Mouse (Mus musculus): ENCODE results near the gene Btbd6. TPM values are rescaled to one million over a fixed set of nuclear protein-coding genes. Genes with fewer than 3 reads are reported as not detected.

The Btbd6 gene
- polyA plus RNA-seq, 1 experiment from 2014 or later, result 22.4 TPM

GRCm38 (mm10) chr12:113000294-113001132 is 24.2 kb downstream of the Btbd6 start, which contains the start of gene Brf1:
TSS of gene Brf1 (minus strand) at chr12:113000704.
- peak; percentile 99 for DNase-seq (ENCODE audit: extremely low spot score, low spot score)
- Histone ChIP-seq H3K27me3 (ENCODE audit: poor library complexity, severe bottlenecking) (no peaks in the 10 kb centered on the region), H3K36me3 (replicated peaks) (peaks cover 26% of the 10 kb centered on the region), H3K4me3 (peak within 1 kb of the TSS; percentile 91), H3K4me1 (peaks cover 37% of the 10 kb centered on the region), H3K27ac (peak within 1 kb of the TSS; percentile 97), H3K9me3 (no peaks in the 10 kb centered on the region)
- WGBS, result under 1% methylated on average over 94 of the region's 96 CpGs

GRCm38 (mm10) chr12:113001133-113001474 is 24.8 kb downstream of the Btbd6 start:
- 7% methylated on average over 5 of the region's 5 CpGs for WGBS
- Histone ChIP-seq H3K4me1 (peaks cover 37% of the 10 kb centered on the region), H3K27me3 (ENCODE audit: poor library complexity, severe bottlenecking) (no peaks in the 10 kb centered on the region), H3K4me3 (peak overlapping the region; percentile 91), H3K27ac (peak overlapping the region; percentile 97), H3K36me3 (replicated peaks) (peaks cover 20% of the 10 kb centered on the region), H3K9me3 (no peaks in the 10 kb centered on the region)
- DNase-seq (ENCODE audit: extremely low spot score, low spot score), result no peak

- no peak for DNase-seq (ENCODE audit: extremely low spot score, low spot score)
- Histone ChIP-seq H3K4me3 (no peak overlapping the region), H3K36me3 (replicated peaks) (0 out of 2 replicates have a peak, but pooled peaks cover 5% of the 10 kb centered on the region), H3K27me3 (ENCODE audit: poor library complexity, severe bottlenecking) (no peaks in the 10 kb centered on the region), H3K27ac (no peak overlapping the region), H3K9me3 (no peaks in the 10 kb centered on the region), H3K4me1 (peaks cover 32% of the 10 kb centered on the region)
- 35% methylated on average over 2 of the region's 2 CpGs for WGBS
Measured at GRCm38 (mm10) chr12:113002667-113003066, 26.4 kb downstream of the Btbd6 start.

- Histone ChIP-seq H3K36me3 (replicated peaks) (no peaks in the 10 kb centered on the region), H3K4me3 (no peak overlapping the region), H3K27me3 (ENCODE audit: poor library complexity, severe bottlenecking) (no peaks in the 10 kb centered on the region), H3K4me1 (peaks cover 21% of the 10 kb centered on the region), H3K27ac (no peak overlapping the region), H3K9me3 (no peaks in the 10 kb centered on the region)
- 82% methylated on average over 8 of the region's 8 CpGs for WGBS
- DNase-seq (ENCODE audit: extremely low spot score, low spot score), result no peak
Measured at GRCm38 (mm10) chr12:113004011-113004410, 27.7 kb downstream of the Btbd6 start.

GRCm38 (mm10) chr12:113004993-113005392 is 28.7 kb downstream of the Btbd6 start:
- peaks cover 13% of the 10 kb centered on the region for H3K4me1 ChIP-seq
- H3K9me3 ChIP-seq, result no peaks in the 10 kb centered on the region
- no peaks in the 10 kb centered on the region for H3K27me3 ChIP-seq (ENCODE audit: poor library complexity, severe bottlenecking)
- no peaks in the 10 kb centered on the region for H3K36me3 ChIP-seq (replicated peaks)
- no peak overlapping the region for H3K4me3 ChIP-seq
- 35% methylated on average over 4 of the region's 4 CpGs for WGBS
- no peak overlapping the region for H3K27ac ChIP-seq
- no peak for DNase-seq (ENCODE audit: extremely low spot score, low spot score)

GRCm38 (mm10) chr12:113011702-113012360 is 35.5 kb downstream of the Btbd6 start:
- Histone ChIP-seq H3K9me3 (no peaks in the 10 kb centered on the region), H3K36me3 (replicated peaks) (no peaks in the 10 kb centered on the region), H3K27ac (no peak overlapping the region), H3K4me1 (peaks cover 41% of the 10 kb centered on the region), H3K4me3 (no peak overlapping the region), H3K27me3 (ENCODE audit: poor library complexity, severe bottlenecking) (no peaks in the 10 kb centered on the region)
- WGBS, result 86% methylated on average over 6 of the region's 6 CpGs
- DNase-seq (ENCODE audit: extremely low spot score, low spot score), result no peak

GRCm38 (mm10) chr12:113012443-113012842 is 36.2 kb downstream of the Btbd6 start:
- Histone ChIP-seq H3K9me3 (no peaks in the 10 kb centered on the region), H3K4me1 (peaks cover 46% of the 10 kb centered on the region), H3K36me3 (replicated peaks) (no peaks in the 10 kb centered on the region), H3K4me3 (no peak overlapping the region), H3K27me3 (ENCODE audit: poor library complexity, severe bottlenecking) (no peaks in the 10 kb centered on the region), H3K27ac (peak overlapping the region; percentile 95; the same call in 1 of the 2 replicates)
- DNase-seq (ENCODE audit: extremely low spot score, low spot score), result no peak
- WGBS, result 90% methylated on average over 5 of the region's 5 CpGs

- no peaks in the 10 kb centered on the region for H3K9me3 ChIP-seq
- H3K36me3 ChIP-seq (replicated peaks), result 0 out of 2 replicates have a peak, but pooled peaks cover 3% of the 10 kb centered on the region
- H3K4me3 ChIP-seq, result peak overlapping the region; percentile 94
- 57% methylated on average over 3 of the region's 3 CpGs for WGBS
- H3K4me1 ChIP-seq, result peaks cover 49% of the 10 kb centered on the region
- H3K27ac ChIP-seq, result peak overlapping the region; percentile 95
- H3K27me3 ChIP-seq (ENCODE audit: poor library complexity, severe bottlenecking), result no peaks in the 10 kb centered on the region
- DNase-seq (ENCODE audit: extremely low spot score, low spot score), result no peak
Measured at GRCm38 (mm10) chr12:113013021-113013491, 36.8 kb downstream of the Btbd6 start.

- peak within 1 kb of the TSS; percentile 95 for H3K27ac ChIP-seq
- peaks cover 10% of the 10 kb centered on the region for H3K36me3 ChIP-seq (replicated peaks)
- WGBS, result 9% methylated on average over 84 of the region's 85 CpGs
- peak; percentile 86 for DNase-seq (ENCODE audit: extremely low spot score, low spot score)
- peak within 1 kb of the TSS; percentile 94 for H3K4me3 ChIP-seq
- no peaks in the 10 kb centered on the region for H3K9me3 ChIP-seq
- H3K27me3 ChIP-seq (ENCODE audit: poor library complexity, severe bottlenecking), result no peaks in the 10 kb centered on the region
- peaks cover 49% of the 10 kb centered on the region for H3K4me1 ChIP-seq
Measured at GRCm38 (mm10) chr12:113013604-113014558, 37.6 kb downstream of the Btbd6 start, which contains the start of gene Pacs2. TSS of gene Pacs2 (plus strand) at chr12:113014508.

- Histone ChIP-seq H3K4me3 (peak overlapping the region; percentile 94), H3K27ac (peak overlapping the region; percentile 94), H3K36me3 (replicated peaks) (peaks cover 18% of the 10 kb centered on the region), H3K4me1 (peaks cover 49% of the 10 kb centered on the region), H3K9me3 (no peaks in the 10 kb centered on the region), H3K27me3 (ENCODE audit: poor library complexity, severe bottlenecking) (no peaks in the 10 kb centered on the region)
- peak; percentile 62 for DNase-seq (ENCODE audit: extremely low spot score, low spot score)
- WGBS, result 3% methylated on average over 60 of the region's 64 CpGs
Measured at GRCm38 (mm10) chr12:113014561-113015556, 38.6 kb downstream of the Btbd6 start.

- peak overlapping the region; percentile 94; the same call in 1 of the 2 replicates for H3K27ac ChIP-seq
- 74% methylated on average over 4 of the region's 4 CpGs for WGBS
Measured at GRCm38 (mm10) chr12:113015956-113016355, 39.7 kb downstream of the Btbd6 start.

More at GRCm38 (mm10) chr12:113015956-113016355, 39.7 kb downstream of the Btbd6 start:
- Histone ChIP-seq H3K36me3 (replicated peaks) (peaks cover 27% of the 10 kb centered on the region), H3K4me1 (peaks cover 49% of the 10 kb centered on the region), H3K27me3 (ENCODE audit: poor library complexity, severe bottlenecking) (no peaks in the 10 kb centered on the region), H3K4me3 (peak overlapping the region; percentile 94), H3K9me3 (no peaks in the 10 kb centered on the region)
- no peak for DNase-seq (ENCODE audit: extremely low spot score, low spot score)

All from forebrain, embryonic 10.5 days (tissue).